11 mouse cellular contexts compared by ENCODE assay signal in genomic region chr1:194019282-194019681, GRCm38 (mm10).
DNase-seq lines count a peak whose midpoint lies in the region.
"Had no signal": no experiment of that assay in that cellular context is flagged by ENCODE, and none has a peak within 500 bp of the region (broad histone marks: within the 10 kb centered on the region; RNA-seq: fewer than 3 reads in every experiment).

No protein-coding gene starts in this region.

- no peaks in the 10 kb centered on the region for H3K4me1 ChIP-seq in limb, embryonic 10.5 days
- H3K4me1 ChIP-seq: midbrain, embryonic 12.5 days had no signal

- H3K27me3 ChIP-seq in limb, embryonic 10.5 days (ENCODE audit: low read depth, poor library complexity, severe bottlenecking): no peaks in the 10 kb centered on the region
- H3K27me3 ChIP-seq: midbrain, embryonic 12.5 days had no signal

- H3K27ac ChIP-seq in limb, embryonic 10.5 days: no peak overlapping the region
- H3K27ac ChIP-seq: gastrocnemius, adult 2 months; kidney, postnatal 0 days; midbrain, embryonic 12.5 days had no signal

- H3K4me3 ChIP-seq in limb, embryonic 10.5 days: no peak overlapping the region
- H3K4me3 ChIP-seq: gastrocnemius, adult 2 months; midbrain, embryonic 12.5 days had no signal

- DNase-seq in brain, adult 2 months (ENCODE audit: low read depth, low spot score): peak; percentile 94
- DNase-seq in cerebellum, adult 11 months: peak; percentile 65
- DNase-seq in frontal cortex, postnatal 10 days (ENCODE audit: low spot score in 2 of 2): peak; percentile 23 to 52
- peak; percentile 34 to 58 for DNase-seq in left cerebral cortex, adult 18-20 months (ENCODE audit: low spot score in 2 of 2)
- DNase-seq in Muller cell, postnatal 12 days (ENCODE audit: inconsistent ontology term): no peak
- no peak for DNase-seq in urinary bladder, postnatal 4 days (ENCODE audit: low spot score in 2 of 2)
- no peak for DNase-seq in adrenal gland, postnatal 10 days
- no peak for DNase-seq in limb, embryonic 10.5 days (ENCODE audit: low spot score)
- DNase-seq: gastrocnemius, adult 2 months had no signal

- H3K9me3 ChIP-seq in limb, embryonic 10.5 days (replicated peaks): no peaks in the 10 kb centered on the region
- H3K9me3 ChIP-seq: midbrain, embryonic 12.5 days had no signal

- H3K36me3 ChIP-seq in limb, embryonic 10.5 days: no peaks in the 10 kb centered on the region
- H3K36me3 ChIP-seq: midbrain, embryonic 12.5 days had no signal

Comparison
In these comparisons a context has a peak if more than half of its experiments do, and no peak if none do; other contexts are left out.
1. DNase-seq: peak in brain, adult 2 months (single experiment), cerebellum, adult 11 months (single experiment), frontal cortex, postnatal 10 days (2 of 2) and left cerebral cortex, adult 18-20 months (2 of 2); none in Muller cell, postnatal 12 days (single experiment), urinary bladder, postnatal 4 days (0 of 2), adrenal gland, postnatal 10 days (single experiment) and limb, embryonic 10.5 days (single experiment).